Mouse (Mus musculus): ENCODE results near the gene S100a3.

DNA sequence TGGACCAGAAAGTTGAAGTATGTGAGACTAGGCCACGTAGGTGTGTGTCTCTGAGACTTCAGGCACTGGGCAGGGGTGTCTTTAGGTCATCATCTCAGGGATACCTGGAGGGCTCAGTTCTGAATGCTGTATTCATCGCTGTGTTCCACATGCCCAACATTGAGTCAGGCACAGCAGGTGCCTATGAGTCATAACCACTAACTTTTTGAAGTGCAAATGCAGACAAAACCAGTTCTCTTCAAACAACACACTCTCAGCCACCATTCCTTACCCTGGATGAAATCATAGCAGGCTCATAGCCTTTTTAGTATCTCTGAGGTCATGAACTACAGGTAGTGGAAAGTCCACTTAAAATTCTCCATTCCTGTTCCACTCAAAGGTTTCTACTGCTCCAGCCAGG lies 68.9 kb downstream of the S100a3 start:
- TF ChIP-seq POLR2A (IDR thresholded peaks at IDR 0.05; ENCODE audit: insufficient read length, low read depth) (no peak), TCF3 (IDR thresholded peaks at IDR 0.05; ENCODE audit: insufficient read length, low read depth) (no peak), USF1 (IDR thresholded peaks at IDR 0.05; ENCODE audit: low read depth) (no peak), POLR2AphosphoS2 (IDR thresholded peaks at IDR 0.05; ENCODE audit: insufficient read length, low read depth) (no peak), MYOG (IDR thresholded peaks at IDR 0.05; ENCODE audit: control insufficient read depth in 1 of 3, insufficient read depth in 1 of 3, insufficient read length in 2 of 3, low read depth in 2 of 3) (no peak), E2F4 (IDR thresholded peaks at IDR 0.05; ENCODE audit: insufficient read depth) (no peak), CEBPB (IDR thresholded peaks at IDR 0.05; ENCODE audit: insufficient read depth, poor library complexity, severe bottlenecking) (no peak)
